Mouse (Mus musculus) erythroblast, adult 5-6 weeks (primary cell): ENCODE data around the gene Ptprs. TPM values are rescaled to one million over a fixed set of nuclear protein-coding genes. Genes with fewer than 3 reads are reported as not detected.
A peak's percentile ranks its signal among the peaks of the same experiment; 100 is the strongest.
"Not testable (repeated sequence)": the region's sequence is repeated elsewhere in the genome, so short reads cannot be mapped to it uniquely, and the experiment has no call there.

ENCODE experiments used
- ATAC-seq: replicated peaks from 2 replicates; pipeline ENCODE4 v1.8.0; 2016; ENCODE audit warnings: moderate number of reproducible peaks, mild to moderate bottlenecking, moderate TSS enrichment, inconsistent platforms; ENCODE audit not compliant: poor library complexity, low FRiP score, severe bottlenecking
- total RNA-seq, 2 experiments: library from RNA; stranded (forward) in 1 of 2; stranded (reverse) in 1 of 2; fragments of 150-400 nt in 1 of 2; fragments of 200-764, 138-1000 nt in 1 of 2; gene quantifications; 2 replicates each; pipeline versions ENCODE4 v1.2.3 to v1.2.4; 2015 to 2017; ENCODE audit warnings: low replicate concordance in 2 of 2

Ptprs gene
- 4.8 and 7.3 TPM in 2 replicates for total RNA-seq (2015; ENCODE audit: low replicate concordance)
- 2.0 and 8.1 TPM in 2 replicates for total RNA-seq (2017; ENCODE audit: low replicate concordance)

DNA sequence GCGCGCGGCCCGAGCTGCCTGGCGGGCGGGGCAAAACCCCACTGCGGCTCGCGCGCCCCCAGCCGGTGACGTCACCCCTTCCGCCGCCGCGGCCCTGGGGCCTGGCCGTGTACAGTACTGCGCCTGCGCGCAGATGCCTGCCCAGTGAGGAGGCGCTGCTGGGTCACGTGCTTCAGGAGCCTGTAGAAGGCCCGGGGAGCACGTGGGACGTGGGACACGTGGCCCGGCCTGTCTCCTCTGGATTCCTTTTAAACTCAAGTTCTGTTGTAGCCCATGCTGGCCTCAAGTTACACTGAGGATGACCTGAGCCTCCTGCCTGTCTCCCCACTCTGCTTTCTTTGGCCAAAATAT, at the start of gene Ptprs:
Gene Ptprs (minus strand): TSS at position 82 of the 351 bp plus-strand sequence.
- ATAC-seq: no peak

DNA sequence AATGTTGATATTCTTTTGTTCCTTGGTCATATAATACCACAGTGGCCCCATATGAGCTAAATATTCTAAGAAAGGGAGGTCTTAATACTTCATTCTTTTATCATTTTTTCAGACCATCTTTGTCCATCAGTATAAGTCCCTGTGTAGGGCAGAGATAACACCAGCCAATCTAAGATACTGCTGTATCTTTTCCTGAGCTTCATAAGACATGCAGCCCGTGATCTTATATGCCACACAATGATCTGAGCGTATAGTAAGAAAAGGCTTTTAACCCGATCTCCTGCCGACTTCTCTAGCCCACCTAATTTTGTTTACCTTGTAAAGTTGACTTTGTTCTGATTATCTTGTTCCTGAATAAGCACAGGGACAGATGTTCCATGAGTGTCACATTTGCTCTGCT, 48.7 kb upstream of the Ptprs start:
- ATAC-seq: no peak

DNA sequence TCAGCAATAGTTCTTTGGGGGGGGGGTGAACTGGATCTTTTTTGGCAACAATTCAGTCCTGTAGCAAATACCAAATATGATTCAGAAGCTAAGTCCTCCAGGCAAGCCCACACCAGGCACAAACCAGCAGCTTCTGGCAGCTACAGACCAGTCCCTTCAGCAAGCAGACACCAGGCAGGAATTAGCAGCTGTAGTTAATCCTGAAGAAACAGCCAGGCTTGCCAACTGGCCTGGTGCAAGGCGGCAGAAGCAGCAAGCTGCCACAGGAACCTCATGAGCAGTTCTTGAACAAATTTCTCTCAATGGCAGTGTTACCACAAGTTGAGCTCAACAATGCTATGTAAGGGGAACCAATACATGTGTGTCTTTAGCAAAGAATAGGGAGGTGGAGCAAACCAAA, 46.5 kb upstream of the Ptprs start:
- ATAC-seq: no peak

DNA sequence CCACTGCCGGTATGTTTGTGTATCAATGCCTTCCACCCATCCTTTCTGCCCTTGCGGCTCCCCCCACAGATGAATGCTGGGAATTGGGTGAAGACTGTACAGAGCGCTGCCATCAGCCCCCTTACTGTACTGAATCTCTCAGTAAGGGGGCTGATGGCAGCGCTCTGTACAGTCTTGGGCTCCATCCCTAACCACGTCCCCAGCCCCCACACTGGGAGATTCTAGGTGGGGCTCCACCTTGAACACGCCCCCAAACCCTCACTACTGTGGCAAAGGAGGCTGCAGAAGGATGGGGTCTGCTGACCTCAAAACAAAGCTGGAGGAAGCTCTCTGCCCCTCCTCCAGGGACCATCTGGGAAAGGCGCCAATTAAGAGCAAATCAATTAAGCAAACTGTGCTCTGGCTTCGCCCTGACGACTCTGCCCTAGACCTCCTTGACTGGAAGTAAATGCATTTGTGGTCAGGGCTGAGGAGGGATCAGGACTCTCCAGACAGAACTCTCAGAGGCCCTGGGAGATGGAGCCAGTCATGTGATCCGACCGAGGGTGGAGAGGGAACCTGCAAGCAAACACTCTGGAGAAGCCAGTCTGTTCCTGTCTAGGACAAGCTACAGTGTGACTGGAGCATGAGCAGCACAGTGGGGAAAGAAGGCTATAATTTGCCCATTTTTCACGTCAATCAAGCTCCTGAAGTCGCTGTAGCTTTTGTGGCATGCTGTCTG, 39.6 kb upstream of the Ptprs start:
- no peak for ATAC-seq

DNA sequence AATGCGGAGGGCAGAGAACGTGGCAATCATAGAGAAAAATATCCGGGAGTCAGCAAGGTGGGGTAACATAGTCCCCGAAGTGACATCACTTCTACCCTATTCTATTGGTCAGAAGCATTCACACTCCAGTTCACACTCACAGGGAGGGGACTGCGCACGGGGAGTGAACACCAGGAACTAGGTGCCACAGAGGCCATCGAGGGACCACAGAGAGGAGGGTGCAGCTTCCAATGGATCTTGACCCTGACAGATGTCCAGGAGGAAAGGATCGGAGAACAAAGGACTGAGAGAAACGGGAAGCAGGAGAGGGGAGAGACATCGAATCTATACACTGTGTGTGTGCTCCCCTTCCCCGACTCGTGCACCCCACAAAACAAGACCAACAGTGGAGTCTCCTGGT, 38.6 kb upstream of the Ptprs start:
- ATAC-seq: no peak

DNA sequence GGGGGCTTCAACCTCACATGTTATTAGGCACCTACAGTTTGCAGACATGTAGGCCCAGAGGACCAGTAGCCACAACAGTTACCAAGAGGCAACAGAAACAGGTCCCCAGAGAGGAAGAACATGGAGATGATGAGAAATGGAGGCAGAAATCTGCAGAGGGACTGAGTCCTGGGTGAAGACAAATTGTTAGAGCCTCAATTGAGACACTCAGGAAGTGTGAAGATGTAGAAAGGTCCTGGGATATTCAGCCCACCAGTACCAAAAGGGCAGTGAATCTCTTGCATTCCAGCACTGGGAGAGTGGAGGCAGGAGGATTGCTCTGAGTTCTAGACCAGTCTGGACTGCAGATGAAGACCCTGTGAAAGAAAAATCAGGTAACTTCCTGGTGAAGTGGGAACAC, 38.0 kb upstream of the Ptprs start:
- no peak for ATAC-seq

DNA sequence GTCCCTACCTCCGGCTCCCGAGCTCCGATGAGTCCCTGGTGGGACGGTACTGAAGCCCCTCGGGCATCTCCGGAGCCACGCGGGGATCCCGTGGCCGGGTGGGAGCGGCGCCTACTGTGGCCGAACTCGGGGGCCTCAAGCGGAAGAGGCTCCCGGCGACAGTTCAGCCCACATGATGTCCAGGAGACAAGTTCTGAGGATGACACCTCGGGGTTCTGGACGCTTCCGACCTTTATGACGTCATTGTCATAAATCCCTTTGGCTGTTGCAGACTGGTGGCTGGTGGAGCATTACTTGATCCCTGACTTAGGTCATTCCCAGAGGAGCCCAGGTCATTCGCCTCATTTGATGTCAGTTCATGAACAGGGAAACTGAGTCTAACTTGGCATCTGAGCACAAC, 36.0 kb upstream of the Ptprs start, which contains the start of gene Znrf4:
Gene Znrf4 (minus strand): TSS at position 122 of the 400 bp plus-strand sequence.
- ATAC-seq: no peak

DNA sequence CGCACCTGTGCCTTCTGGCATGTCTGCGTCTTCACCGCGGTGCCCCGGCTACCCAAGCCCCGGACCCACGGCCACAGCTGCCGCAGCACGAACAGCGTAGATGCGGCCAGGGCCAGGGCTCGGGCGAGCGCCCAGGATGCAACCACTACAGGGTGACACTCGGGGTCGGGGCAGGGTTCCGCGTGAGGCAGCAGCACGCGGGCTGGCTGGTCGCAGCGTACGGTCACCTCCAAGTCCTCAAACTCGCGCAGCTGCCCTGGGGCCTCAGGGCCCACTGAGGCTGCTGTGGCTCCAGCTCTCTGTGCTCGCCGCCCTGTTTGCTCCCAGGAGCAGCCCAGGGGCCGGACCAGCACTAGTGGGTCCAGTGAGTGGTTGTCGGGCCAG, 35.4 kb upstream of the Ptprs start:
- ATAC-seq: no peak

DNA sequence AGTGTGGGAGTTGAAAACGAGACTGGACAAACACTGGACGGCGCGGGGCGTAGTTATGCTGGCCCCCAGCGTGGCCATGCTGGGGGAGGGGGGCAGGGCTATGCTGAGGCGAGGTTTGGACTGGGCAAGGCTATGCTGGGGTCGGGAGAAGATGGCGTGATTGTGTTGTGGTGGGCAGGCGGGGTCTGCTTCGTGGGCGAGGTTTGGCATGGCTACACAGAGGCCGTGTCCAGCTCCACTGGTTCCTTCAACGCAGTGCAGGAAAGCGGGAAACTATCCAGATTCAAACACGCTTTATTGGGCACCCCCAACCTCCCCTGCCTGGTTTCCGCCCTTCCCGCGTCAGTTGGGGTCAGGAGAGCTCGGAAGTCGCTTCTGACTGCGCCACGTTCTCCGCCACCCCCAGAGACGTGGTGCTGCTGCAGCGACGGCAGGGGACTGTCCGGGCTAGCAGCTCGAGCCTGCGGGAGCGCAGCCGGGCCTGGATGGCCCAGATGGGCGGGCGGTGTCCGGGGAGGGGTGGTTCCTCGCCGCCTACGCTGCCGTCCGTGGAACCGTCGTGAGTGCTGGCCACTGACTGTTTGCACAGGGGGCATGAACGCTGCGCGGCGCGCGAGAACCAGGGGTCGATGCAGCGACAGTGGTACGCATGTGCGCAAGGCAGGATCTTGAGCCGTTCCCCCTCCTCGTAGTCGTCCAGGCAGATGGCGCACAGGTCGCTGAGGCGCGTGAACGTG, 34.9 kb upstream of the Ptprs start:
- no peak for ATAC-seq

DNA sequence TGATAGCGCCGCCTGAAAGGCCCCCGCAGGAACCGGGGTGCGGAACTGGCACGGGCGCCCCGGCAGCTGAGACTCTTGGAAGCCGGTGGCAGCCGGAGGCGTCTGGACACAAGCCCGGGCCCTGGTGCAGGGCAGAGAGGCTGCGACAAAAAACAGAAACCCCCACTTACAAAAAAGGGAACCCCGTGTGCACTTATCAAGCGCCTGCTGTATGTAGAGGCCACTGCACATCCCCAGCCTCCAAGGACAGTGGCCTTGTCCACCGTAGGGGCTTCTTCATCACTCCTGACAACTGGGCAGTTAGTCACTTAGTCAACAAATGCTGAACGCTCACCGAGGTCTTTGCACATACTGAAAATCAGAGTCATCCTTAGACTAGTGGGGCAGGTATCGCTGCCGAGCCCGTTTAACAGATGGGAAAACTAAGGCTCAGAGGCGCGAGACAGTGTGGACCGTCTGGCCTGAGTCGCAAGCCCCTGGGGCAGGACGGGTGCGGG, 34.2 kb upstream of the Ptprs start:
- ATAC-seq: no peak

DNA sequence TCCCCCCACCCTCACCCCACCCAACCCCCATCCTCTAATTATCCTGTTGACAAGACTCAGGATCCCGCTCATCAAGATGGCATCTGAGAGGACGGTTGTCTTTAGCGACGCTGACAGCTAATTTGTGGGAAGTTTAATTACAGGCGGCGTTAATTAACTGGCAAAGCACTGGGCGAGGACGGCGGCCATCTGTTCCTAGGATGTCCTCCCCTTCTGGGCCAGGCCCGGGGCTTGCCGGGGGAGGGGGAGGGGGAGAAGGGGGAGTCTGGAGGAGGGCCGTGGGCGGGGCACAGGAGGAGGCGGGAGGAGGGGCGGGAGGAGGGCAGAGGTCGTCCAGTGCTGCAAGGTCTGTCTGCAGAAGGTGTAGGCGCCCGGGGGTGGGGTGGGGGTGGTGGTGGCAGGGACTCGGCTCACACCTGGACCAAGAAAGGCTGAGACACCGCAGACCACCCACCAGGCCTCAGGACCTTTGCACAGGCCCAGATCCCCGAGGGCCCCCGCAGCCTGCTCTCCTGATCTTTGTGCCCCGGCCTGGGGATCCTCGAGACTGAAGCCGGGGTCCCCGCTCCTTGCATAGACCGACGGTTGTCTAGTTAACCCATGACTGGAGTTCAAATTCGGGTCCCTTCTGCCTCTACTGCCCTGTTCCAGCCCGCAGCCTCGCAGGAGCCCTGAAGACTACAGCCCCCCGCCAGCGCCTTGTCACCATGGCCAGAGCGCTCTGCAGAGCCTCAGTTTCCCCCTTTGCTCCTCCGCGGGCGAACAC, 33.6 kb upstream of the Ptprs start:
- ATAC-seq: no peak

DNA sequence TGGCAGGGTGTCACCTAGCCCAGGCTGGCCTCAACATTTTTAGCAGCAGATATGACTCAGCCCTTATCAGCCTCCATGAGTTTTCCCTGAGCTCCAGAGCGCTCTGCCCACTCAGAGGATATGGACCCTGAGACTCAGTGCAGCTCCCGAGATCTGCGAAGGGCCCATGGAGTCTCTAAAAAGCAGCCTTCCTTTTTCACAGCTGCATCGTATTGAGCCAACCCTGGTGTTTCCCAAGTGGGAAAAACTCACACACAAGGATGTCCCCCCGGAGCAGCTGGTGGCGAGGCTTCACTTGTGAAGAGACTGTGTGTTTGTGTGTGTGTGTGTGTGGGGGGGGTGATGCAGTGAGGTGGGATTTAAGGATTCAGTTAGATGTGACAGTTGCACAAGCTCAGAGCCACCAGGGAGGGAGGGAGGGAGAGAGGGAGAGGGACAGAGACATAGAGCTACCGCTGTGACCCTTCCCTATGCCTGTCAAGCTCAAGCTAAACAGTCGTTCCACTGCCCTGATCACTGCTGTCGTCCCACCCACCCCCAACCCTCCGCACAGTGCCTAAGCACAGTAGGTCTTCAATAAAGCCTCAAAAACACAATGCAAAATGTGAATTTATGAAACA, 32.8 kb upstream of the Ptprs start:
- no peak for ATAC-seq

DNA sequence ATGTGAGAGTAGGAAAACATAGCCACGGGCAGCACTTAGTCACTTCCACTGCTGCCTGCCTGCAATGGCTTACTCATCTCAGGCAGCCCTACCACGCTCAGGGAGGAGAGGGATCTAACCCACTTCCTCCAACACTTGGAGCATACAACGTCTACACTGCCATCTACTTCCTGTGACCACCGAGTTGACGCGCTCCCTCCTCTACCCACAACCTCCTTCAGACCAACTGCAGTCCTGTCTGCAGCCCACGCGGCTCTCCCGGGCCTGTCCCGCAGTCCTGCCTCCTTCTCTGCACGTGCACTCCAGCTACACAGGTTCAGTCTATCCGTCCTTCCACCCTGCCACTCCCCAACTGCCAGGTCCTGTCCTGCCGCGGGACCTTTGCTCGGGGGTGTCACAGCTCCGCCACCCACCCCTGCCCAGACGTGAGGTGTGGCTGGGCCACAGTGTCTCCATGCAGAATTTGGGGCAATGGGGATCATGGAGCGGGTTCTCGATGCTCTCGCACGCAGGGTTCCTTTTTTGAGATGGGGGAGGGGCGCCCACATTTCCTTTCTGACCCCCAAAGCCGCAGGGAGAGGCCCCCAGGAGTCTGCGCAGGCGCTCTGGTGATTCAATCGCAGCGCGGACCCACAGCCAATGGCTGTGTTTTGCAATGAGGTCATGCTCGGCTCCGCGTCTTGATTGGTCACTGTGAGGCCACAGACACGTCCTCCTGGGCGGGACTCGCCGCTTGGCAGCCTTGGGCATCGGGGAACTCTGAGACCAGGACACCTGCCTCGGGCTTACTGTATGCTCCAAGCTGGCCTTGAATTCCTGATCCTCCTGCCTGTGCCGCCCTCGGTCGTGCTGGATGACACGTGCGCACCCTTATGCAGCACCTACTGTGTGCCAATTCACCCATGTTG, 31.1 kb upstream of the Ptprs start:
- ATAC-seq: peak; percentile 65

DNA sequence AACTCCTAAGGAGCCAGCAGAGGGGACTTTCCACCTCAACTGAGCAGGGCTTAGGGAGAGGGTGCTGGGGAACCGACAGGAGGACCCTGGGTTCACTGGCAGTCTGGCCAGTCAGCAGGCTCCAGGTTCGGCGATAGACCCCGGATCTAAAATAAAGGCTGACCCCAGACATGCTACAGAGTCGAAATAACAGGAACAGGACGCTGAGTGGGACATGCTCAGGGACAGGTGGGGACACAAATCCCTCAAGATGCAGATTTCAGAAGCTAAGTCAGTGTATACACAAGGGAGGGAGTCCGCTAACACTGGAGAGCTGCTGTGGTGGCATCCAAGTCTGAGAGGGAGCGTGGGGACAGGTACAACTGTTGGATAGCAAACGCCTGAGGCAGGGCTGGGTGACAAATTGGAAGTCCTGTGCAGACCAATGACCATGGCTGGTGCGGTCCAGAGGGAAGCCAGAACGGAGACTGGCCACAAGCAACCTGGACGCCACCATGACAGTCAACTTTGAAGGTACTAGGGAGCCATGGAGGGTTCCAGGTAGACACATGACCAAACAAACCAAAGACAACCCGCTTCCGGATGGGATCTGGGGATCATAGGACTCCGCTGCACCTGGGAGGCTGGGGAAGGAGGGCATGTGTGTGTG, 30.3 kb upstream of the Ptprs start:
- no peak for ATAC-seq

DNA sequence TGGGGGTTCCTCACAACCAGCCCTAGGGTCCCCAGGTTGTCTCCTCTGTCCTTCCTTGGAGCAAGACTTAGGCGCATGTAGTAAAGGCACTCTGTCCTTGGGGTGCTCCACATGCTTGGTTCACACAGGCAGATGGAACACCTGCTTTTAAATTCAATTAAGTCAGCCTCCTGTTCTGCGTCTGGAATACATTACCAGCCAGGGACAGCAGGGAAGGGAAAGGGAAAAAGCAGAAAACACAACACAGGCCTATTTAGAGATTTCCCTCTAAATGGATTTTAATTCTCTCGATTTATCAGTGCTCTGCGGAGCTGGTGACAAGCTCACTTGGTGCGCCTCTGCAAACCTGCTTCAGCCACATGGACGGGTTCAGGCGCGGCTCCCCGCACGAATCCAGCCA, 29.1 kb upstream of the Ptprs start:
- ATAC-seq: no peak

DNA sequence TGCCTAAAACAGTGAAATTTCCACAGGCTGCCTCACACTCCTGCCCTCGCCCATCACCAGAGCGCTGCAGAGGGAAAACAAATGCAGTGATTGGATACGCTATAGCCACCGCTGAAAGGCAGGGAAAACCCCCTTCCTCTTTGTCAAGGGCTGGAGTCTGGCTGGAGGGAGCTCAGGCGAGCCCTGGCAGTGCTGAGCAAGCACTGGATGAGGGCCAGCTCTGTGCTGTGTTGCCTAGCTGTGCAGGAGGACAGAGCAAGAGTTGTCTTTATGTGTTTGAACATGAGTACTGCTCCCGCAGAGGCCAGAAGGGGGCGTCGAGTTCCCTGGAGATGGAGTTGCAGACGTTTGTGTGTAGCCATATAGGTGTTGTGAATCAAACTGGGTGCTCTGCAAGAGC, 26.2 kb upstream of the Ptprs start:
- no peak for ATAC-seq

DNA sequence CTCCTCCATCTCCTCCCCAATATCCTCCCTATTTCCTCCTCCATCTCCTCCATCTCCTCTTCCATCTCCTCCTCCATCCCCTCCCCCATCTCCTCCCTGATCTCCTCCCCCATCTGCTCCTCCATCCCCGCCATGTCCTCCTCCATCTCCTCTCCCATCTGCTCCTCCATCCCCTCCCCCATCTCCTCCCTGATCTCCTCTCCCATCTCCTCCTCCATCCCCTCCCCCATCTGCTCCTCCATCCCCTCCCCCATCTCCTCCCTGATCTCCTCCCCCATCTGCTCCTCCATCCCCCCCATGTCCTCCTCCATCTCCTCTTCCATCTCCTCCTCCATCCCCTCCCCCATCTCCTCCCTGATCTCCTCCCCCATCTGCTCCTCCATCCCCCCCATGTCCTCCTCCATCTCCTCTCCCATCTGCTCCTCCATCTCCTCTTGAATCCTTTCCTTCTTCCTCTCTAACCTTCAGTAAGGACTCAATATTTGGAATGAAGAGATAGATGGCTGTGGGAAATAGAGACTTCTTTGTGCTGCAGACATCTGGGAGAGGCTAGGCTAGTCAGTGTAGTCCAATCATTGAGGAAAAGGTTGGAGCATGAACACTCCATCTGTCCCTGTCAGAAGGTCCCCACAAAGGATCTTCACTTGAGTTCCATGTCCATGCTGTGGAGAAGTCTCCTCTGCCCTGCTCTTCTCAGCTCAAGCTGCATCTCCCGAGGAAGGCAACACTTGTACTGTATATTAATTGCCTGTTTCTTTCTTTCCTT, 25.5 kb upstream of the Ptprs start:
- not testable (repeated sequence) for ATAC-seq

DNA sequence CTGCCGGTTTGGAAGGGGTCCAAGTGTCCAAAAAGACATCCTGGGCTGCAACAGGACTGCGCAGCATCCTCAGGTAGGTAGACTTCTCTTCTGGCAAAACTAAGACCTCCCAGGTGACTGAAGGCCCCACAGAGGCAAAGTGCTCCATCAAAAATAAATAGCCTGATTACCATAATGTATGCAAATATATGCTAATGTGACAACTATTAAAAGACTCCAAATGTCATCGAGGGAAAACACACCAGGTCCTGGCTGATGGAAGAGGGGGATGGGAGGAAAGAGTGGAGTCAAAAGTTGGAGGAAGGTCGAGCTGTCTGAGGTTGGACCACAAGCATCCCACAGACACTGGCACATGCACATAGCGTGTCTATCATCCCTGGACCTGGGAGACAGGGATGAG, 22.9 kb upstream of the Ptprs start:
- ATAC-seq: no peak
